Mouse (Mus musculus) megakaryocyte, embryonic 14.5 days (primary cell): ENCODE measurements around the gene Esm1.

Source experiments
- FLI1 ChIP-seq: IDR thresholded peaks from 2 replicates; pipeline ENCODE4 v1.6.1; 2012; ENCODE audit warnings: low read length, inconsistent platforms, mixed read lengths
- GATA1 ChIP-seq: IDR thresholded peaks from 3 replicates; pipeline ENCODE4 v1.6.1; 2012; ENCODE audit warnings: mixed read lengths, low read length, inconsistent platforms, borderline replicate concordance

DNA sequence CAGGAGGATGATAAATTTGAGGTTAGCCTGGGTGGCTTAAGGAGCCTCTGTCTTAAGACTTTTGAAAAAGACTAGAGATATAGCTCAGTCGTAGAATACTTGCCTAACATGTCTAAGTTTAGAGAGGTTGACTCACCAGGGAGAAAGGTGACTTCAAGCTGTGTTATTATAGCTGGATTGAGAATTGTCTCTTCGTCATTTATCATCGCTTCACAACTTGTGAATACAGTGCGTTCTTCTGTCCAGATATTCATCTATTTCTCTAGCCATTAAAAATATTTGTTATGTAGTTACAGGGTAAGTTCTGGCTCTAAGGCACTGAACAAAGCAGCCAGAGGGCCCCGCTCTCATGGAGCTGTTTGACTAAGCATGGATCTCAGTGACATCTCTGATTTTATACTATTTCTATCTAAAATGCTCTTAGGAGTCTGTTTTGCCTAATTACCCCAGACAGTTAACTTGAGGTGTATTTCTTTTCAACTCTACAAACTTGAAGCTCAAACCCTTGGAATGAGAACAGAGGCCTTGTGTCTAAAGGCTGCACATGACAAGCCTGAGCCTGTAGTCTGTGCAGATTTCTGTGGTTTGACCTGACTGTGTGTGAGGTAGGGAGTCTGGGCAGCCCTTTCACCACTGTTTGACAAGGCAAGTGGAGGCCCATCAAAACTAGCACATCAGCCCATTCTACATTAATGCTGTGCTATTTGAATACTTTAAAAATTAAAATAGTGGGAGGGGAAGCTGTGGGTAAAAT is 45.0 kb upstream of the Esm1 start:
- no peak for TF ChIP-seq GATA1
- no peak for TF ChIP-seq FLI1
